Mouse (Mus musculus) ES-Bruce4 (cell line): Measurements from ENCODE around the gene Ppp1r37.

Experiments
- CTCF ChIP-seq: IDR thresholded peaks from one replicate; pipeline ENCODE4 v1.8.1; 2011; ENCODE audit warnings: low read depth, low read length
- EP300 ChIP-seq: IDR thresholded peaks from 2 replicates; pipeline ENCODE4 v1.6.1; 2011; ENCODE audit warnings: low read depth, low read length; ENCODE audit not compliant: insufficient read depth
- POLR2A ChIP-seq: IDR thresholded peaks from one replicate; pipeline ENCODE4 v1.8.1; 2011; ENCODE audit warnings: low read length; ENCODE audit not compliant: insufficient read depth

- TF ChIP-seq CTCF (no peak), EP300 (no peak), POLR2A (no peak)
Measured at GRCm38 (mm10) chr7:19540771-19541566, 21.9 kb downstream of the Ppp1r37 start.
